ENCODE assay signal across 8 mouse cellular contexts in the genomic region with DNA sequence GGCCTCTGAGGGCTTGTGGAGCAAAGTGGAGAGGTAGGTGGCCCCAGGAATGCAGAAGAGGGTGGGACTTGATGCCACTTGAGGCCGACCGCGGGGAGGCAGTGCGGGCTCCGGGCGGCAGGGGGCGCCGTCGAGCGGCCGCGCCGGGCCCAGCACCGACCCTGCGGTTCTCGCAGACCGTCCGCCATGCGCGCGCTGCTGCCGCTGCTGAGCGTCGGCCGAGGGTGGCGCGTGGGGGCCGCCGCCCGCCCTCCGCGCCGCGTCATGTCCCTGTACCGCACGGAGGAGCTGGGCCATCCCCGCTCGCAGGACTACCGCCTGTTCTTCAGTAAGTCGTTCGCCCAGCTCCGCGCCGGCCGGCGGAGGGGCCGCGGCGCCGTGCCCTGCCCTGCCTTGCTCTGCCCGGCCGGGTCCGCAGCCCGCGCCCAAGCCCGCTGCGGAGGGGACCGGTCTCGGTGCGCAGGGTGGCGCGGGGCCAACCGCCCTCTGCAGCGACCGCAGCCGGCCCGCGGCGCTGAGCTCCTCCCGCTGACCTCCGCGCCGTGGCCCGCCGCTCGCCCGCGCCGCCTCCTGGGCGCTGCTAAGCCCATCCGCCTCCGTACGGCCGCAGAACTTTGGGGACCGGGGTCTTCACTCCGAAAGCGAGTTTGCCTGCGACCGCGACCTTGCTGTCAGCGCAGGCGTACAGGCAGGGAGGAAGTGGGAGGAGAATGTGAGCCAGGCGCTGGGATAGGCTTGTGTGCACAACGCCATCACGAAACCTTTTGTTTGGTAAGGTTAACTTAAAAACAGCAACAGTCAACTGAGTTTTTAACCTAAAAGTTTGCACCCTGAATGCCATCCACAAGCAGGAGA. TPM values are rescaled to one million over a fixed set of nuclear protein-coding genes. Genes with fewer than 3 reads are reported as not detected.
DNase-seq lines count a peak whose midpoint lies in the region; ATAC-seq and TF ChIP-seq lines count a peak whose summit lies in the region.

Gene Ppa2, plus strand, starts transcription at position 157 of the 855 bp plus-strand sequence.

- H3K36me3 ChIP-seq in embryonic facial prominence, embryonic 13.5 days: no peaks in the 10 kb centered on the region
- no peaks in the 10 kb centered on the region for H3K36me3 ChIP-seq in heart, adult 2 months (ENCODE audit: control insufficient read depth, insufficient read depth, low read length)
- no peaks in the 10 kb centered on the region; the same call in 1 of the 2 replicates for H3K36me3 ChIP-seq in limb, embryonic 14.5 days (ENCODE audit: control insufficient read depth, insufficient read depth, low read length)
- no peaks in the 10 kb centered on the region for H3K36me3 ChIP-seq in midbrain, postnatal 0 days (ENCODE audit: insufficient read depth, low read length)

- H3K27ac ChIP-seq in embryonic facial prominence, embryonic 13.5 days: peak within 1 kb of the TSS; percentile 98
- H3K27ac ChIP-seq in heart, adult 2 months: peak within 1 kb of the TSS; percentile 95
- H3K27ac ChIP-seq in limb, embryonic 14.5 days (replicated peaks; ENCODE audit: low read depth, low read length): peak within 1 kb of the TSS; percentile 99
- peak within 1 kb of the TSS; percentile 88 for H3K27ac ChIP-seq in midbrain, postnatal 0 days (ENCODE audit: low read depth, low read length)

- peak; percentile 89 for ATAC-seq in embryonic facial prominence, embryonic 13.5 days (ENCODE audit: insufficient number of reproducible peaks, insufficient read depth, low FRiP score, low TSS enrichment, low read depth)
- peak; percentile 93 for ATAC-seq in limb, embryonic 14.5 days (ENCODE audit: low FRiP score, low read depth)
- peak; percentile 93 for ATAC-seq in midbrain, postnatal 0 days (ENCODE audit: low FRiP score)

- H3K4me1 ChIP-seq in embryonic facial prominence, embryonic 13.5 days: no peaks in the 10 kb centered on the region
- H3K4me1 ChIP-seq in heart, adult 2 months (ENCODE audit: control insufficient read depth, insufficient read depth, low read length): 0 out of 2 replicates have a peak, but pooled peaks cover 1% of the 10 kb centered on the region
- no peaks in the 10 kb centered on the region for H3K4me1 ChIP-seq in limb, embryonic 14.5 days (ENCODE audit: control insufficient read depth, insufficient read depth, low read length)
- H3K4me1 ChIP-seq in midbrain, postnatal 0 days (ENCODE audit: insufficient read depth, low read length): 0 out of 2 replicates have a peak, but pooled peaks cover 3% of the 10 kb centered on the region

- H3K79me2 ChIP-seq in heart, adult 2 months (replicated peaks; ENCODE audit: control insufficient read depth, insufficient read depth, low read length): no peaks in the 10 kb centered on the region

- H3K9me3 ChIP-seq in embryonic facial prominence, embryonic 13.5 days: peaks cover 6% of the 10 kb centered on the region; the same call in 1 of the 2 replicates
- 0 out of 2 replicates have a peak, but pooled peaks cover 4% of the 10 kb centered on the region for H3K9me3 ChIP-seq in limb, embryonic 14.5 days (ENCODE audit: control insufficient read depth, low read length)
- no peaks in the 10 kb centered on the region for H3K9me3 ChIP-seq in midbrain, postnatal 0 days (ENCODE audit: low read length)

- DNase-seq in 3134 (ENCODE audit: extremely low read depth, insufficient read length, low spot score): peak; percentile 95
- DNase-seq in adrenal gland, postnatal 36 days: peak; percentile 88
- DNase-seq in heart, adult 2 months: peak; percentile 89 to 91
- peak; percentile 80 to 84 for DNase-seq in kidney, adult 8-10 months
- DNase-seq in limb, embryonic 14.5 days (ENCODE audit: low spot score): peak; percentile 88
- peak; percentile 91 for DNase-seq in midbrain, postnatal 0 days (ENCODE audit: low spot score)
- DNase-seq in spleen, postnatal 14 days (ENCODE audit: low spot score in 2 of 2): peak; percentile 58 to 71

- peak; percentile 92 for TF ChIP-seq POLR2A in heart, adult 2 months (IDR thresholded peaks at IDR 0.05; ENCODE audit: insufficient read depth, low read depth, low read length)
- peak; percentile 91; the same call in 1 of the 2 replicates for TF ChIP-seq POLR2A in limb, embryonic 14.5 days (IDR thresholded peaks at IDR 0.05; ENCODE audit: borderline replicate concordance, extremely low read depth, insufficient read depth, insufficient read length)

- WGBS in embryonic facial prominence, embryonic 13.5 days: under 1% methylated on average over 84 of the region's 95 CpGs
- under 1% methylated on average over 95 of the region's 95 CpGs for WGBS in heart, adult 2 months
- WGBS in limb, embryonic 14.5 days: 0% methylated on average over 47 of the region's 95 CpGs
- under 1% methylated on average over 59 of the region's 95 CpGs for WGBS in midbrain, postnatal 0 days

- intact Hi-C loops in heart, adult 2 months (cut with DNase I): loop anchor here (2.0 to 10.0 kb wide), 4 partner anchors 217 to 1905 kb away; partner anchors contain the start of genes Cenpe and Gstcd

- TF ChIP-seq CTCF in heart, adult 2 months (IDR thresholded peaks at IDR 0.05): peak; percentile 87
- TF ChIP-seq CTCF in midbrain, postnatal 0 days (IDR thresholded peaks at IDR 0.05): peak; percentile 67

- peak within 1 kb of the TSS; percentile 79 for H3K4me3 ChIP-seq in embryonic facial prominence, embryonic 13.5 days
- peak within 1 kb of the TSS; percentile 82 for H3K4me3 ChIP-seq in heart, adult 2 months
- H3K4me3 ChIP-seq in limb, embryonic 14.5 days (replicated peaks; ENCODE audit: low read length): peak within 1 kb of the TSS; percentile 73
- H3K4me3 ChIP-seq in midbrain, postnatal 0 days (ENCODE audit: low read depth, low read length): peak within 1 kb of the TSS; percentile 71

- peak within 1 kb of the TSS; percentile 96 for H3K9ac ChIP-seq in embryonic facial prominence, embryonic 13.5 days
- peak within 1 kb of the TSS; percentile 98 for H3K9ac ChIP-seq in heart, adult 2 months (ENCODE audit: low read depth, low read length)
- H3K9ac ChIP-seq in limb, embryonic 14.5 days (ENCODE audit: low read depth, low read length, severe bottlenecking): peak within 1 kb of the TSS; percentile 97
- H3K9ac ChIP-seq in midbrain, postnatal 0 days (replicated peaks; ENCODE audit: low read length, poor library complexity, severe bottlenecking): peak within 1 kb of the TSS; percentile 73

- no peaks in the 10 kb centered on the region for H3K27me3 ChIP-seq in embryonic facial prominence, embryonic 13.5 days
- H3K27me3 ChIP-seq in heart, adult 2 months (ENCODE audit: control insufficient read depth, insufficient read depth, low read length): no peaks in the 10 kb centered on the region
- no peaks in the 10 kb centered on the region for H3K27me3 ChIP-seq in limb, embryonic 14.5 days (ENCODE audit: control insufficient read depth, insufficient read depth, low read length)
- no peaks in the 10 kb centered on the region for H3K27me3 ChIP-seq in midbrain, postnatal 0 days (ENCODE audit: insufficient read depth, low read length)

- TF ChIP-seq EP300 in heart, adult 2 months (IDR thresholded peaks at IDR 0.05; ENCODE audit: insufficient read depth, low read depth, low read length): 0 out of 2 replicates have a peak, but pooled peaks have one; percentile 36

- peak within 1 kb of the TSS; percentile 66 for H3K4me2 ChIP-seq in embryonic facial prominence, embryonic 13.5 days
- peak within 1 kb of the TSS; percentile 48 for H3K4me2 ChIP-seq in limb, embryonic 14.5 days (replicated peaks; ENCODE audit: low read depth, low read length, severe bottlenecking)
- peak within 1 kb of the TSS; percentile 64 for H3K4me2 ChIP-seq in midbrain, postnatal 0 days (ENCODE audit: low read depth, low read length, poor library complexity, severe bottlenecking)

RNA-seq across cellular contexts. Expression of gene Ppa2, which starts in this region (rescaled TPM):
- 10 to 100 TPM; 54.9 to 56.3 TPM for total RNA-seq in adrenal gland, postnatal 36 days (2021)
- 77.0 and 86.2 TPM in 2 replicates for polyA plus RNA-seq in embryonic facial prominence, embryonic 13.5 days (2015; fragmentation: Nextera tagmentation; extraction: Ambion mirVana)
- 100 to 1,000 TPM; 126 to 144 TPM for total RNA-seq in heart, adult 2 months (2021)
- 78.5 and 80.4 TPM in 2 replicates for polyA plus RNA-seq in heart, adult 2 months (2012; rRNA removed)
- polyA plus RNA-seq in limb, embryonic 14.5 days (2012; rRNA removed): 30.8 and 41.2 TPM in 2 replicates
- polyA plus RNA-seq in limb, embryonic 14.5 days (2014; fragmentation: Nextera tagmentation; extraction: Ambion mirVana): 79.9 and 84.6 TPM in 2 replicates
- total RNA-seq in midbrain, postnatal 0 days (2014; rRNA removed): 33.1 and 55.0 TPM in 2 replicates
- polyA plus RNA-seq in midbrain, postnatal 0 days (2015; fragmentation: Nextera tagmentation; extraction: Ambion mirVana): 99.4 and 100 TPM in 2 replicates

Comparison
In these comparisons a context has a peak if more than half of its experiments do, and no peak if none do; other contexts are left out.
1. Peak in every context shown above with its lines: DNase-seq, ATAC-seq, H3K4me3 ChIP-seq and H3K27ac ChIP-seq.